Mouse (Mus musculus): ENCODE data around the gene Myo18a. TPM values are rescaled to one million over a fixed set of nuclear protein-coding genes. Genes with fewer than 3 reads are reported as not detected.

The Myo18a gene
- polyA plus RNA-seq, 1 experiment from 2014 or later: 29.7 TPM

DNA sequence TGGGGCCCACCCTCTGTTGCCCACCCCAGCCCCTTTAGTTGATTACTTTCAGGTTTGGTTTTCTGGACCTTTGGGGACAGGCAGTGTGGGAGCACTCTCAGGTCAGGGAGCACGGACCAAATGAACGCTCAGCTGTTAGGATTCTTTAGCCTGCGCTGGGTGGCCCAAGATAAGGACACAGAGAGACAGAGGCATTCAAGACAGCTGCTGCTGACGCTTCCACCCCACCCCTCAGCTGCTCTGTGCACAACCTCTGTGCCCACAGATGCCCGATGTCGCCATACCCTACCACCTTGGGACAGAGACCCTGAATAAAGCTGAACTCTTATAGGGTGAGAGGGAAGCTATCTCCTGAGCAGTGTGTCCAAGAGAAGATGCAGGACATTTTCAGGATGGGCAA is 47.0 kb downstream of the Myo18a start:
- no peak overlapping the region for H3K27ac ChIP-seq
- no peak for DNase-seq (ENCODE audit: low spot score)
- no peak overlapping the region for H3K4me3 ChIP-seq
- WGBS: 89% methylated on average over 6 of the region's 6 CpGs
- H3K4me1 ChIP-seq (replicated peaks): peaks cover 45% of the 10 kb centered on the region
- no peaks in the 10 kb centered on the region for H3K27me3 ChIP-seq (ENCODE audit: insufficient read depth, poor library complexity, severe bottlenecking)
- peaks cover 18% of the 10 kb centered on the region for H3K36me3 ChIP-seq
- no peaks in the 10 kb centered on the region for H3K9me3 ChIP-seq

DNA sequence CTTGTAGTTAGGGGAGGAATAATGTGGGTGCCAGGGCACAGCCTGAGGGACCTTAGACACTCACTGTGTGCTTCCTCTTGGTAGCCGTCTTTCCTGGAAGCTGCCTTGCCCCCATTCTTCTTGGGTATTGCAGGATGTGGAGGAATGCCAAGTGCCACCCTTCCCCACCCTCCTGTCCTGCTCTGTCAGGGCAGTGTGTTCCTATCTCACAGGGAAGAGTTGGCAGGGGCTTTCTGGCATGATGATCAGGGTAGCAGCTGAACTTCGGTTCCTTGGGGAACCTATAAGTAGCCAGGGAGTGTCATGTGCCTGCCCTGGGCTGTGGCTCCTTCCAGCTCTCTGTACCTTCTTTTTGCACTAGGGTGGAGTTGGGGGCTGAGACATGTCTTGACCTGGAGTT is 50.9 kb downstream of the Myo18a start:
- no peaks in the 10 kb centered on the region for H3K9me3 ChIP-seq
- H3K4me3 ChIP-seq: no peak overlapping the region
- no peaks in the 10 kb centered on the region for H3K27me3 ChIP-seq (ENCODE audit: insufficient read depth, poor library complexity, severe bottlenecking)
- H3K4me1 ChIP-seq (replicated peaks): peaks cover 23% of the 10 kb centered on the region
- 85% methylated on average over 2 of the region's 2 CpGs for WGBS
- H3K36me3 ChIP-seq: peaks cover 33% of the 10 kb centered on the region
- DNase-seq (ENCODE audit: low spot score): no peak
- no peak overlapping the region for H3K27ac ChIP-seq

DNA sequence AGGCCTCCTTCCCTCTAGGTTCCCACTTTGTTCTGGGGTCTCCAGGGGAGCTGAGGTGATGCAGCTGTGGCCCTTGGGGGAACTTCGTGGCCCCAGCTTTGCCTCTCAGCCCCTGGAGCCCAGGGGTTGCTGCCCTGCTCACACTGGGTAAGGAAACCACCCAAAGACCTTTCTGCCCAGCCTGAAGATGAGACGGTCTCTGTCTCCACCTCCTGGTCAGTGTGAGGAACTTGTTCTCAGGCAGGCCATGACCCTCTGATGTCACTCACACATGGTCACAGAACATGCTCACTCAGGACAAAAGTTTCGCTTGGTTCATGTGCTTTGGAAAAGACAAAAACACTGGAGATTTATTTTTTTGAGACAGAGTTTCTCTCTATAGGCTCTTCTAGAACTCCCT is 53.0 kb downstream of the Myo18a start:
- no peak overlapping the region for H3K27ac ChIP-seq
- H3K9me3 ChIP-seq: no peaks in the 10 kb centered on the region
- peak; percentile 72 for DNase-seq (ENCODE audit: low spot score)
- 27% methylated on average over 3 of the region's 3 CpGs for WGBS
- H3K27me3 ChIP-seq (ENCODE audit: insufficient read depth, poor library complexity, severe bottlenecking): no peaks in the 10 kb centered on the region
- H3K36me3 ChIP-seq: peaks cover 49% of the 10 kb centered on the region
- H3K4me3 ChIP-seq: no peak overlapping the region
- H3K4me1 ChIP-seq (replicated peaks): peaks cover 11% of the 10 kb centered on the region; the same call in 1 of the 2 replicates

DNA sequence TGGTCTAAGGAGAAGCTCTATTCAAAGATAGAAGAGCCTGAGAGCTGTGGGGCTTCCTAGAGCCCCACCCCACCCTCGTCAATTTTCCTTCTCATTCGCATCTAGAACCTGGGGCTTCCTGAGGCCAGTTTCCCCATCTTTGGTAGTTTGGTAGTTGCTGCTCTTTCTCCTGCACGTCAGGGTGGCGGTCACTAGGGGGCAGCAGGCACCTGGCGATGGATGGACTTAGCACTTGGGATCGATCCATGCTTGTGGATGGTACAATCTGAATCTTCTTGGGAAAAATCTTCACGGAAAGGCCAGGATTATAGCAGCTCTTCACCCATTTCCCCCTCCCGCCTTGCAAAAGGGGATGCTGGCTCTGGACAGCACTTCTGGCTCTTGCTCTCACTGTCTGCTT is 58.6 kb downstream of the Myo18a start:
- Histone ChIP-seq H3K9me3 (no peaks in the 10 kb centered on the region), H3K27ac (no peak overlapping the region), H3K4me1 (replicated peaks) (peaks cover 36% of the 10 kb centered on the region), H3K36me3 (peaks cover 65% of the 10 kb centered on the region), H3K27me3 (ENCODE audit: insufficient read depth, poor library complexity, severe bottlenecking) (peaks cover 38% of the 10 kb centered on the region), H3K4me3 (no peak overlapping the region)
- peak; percentile 68 for DNase-seq (ENCODE audit: low spot score)
- WGBS: 16% methylated on average over 8 of the region's 8 CpGs

DNA sequence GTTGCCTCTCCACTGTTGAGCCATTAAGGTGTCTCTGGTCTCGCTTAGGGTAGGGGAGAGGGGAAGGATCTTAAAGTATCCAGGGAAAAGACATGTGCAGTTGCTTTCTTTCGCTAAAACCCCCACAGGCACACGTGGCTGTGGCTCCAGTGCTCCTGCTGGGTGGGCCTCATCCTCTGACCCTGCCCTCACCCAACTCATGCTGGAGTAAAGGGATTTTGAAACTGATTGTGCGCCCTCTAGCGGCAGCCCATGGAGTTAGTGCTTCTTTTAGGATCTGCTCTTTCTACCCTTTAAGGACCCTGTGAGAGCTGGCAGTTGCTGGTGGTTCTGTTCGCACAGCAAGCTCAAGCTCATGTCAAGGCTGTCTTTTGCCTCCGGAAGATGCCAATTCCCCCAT is 59.7 kb downstream of the Myo18a start:
- H3K36me3 ChIP-seq: peaks cover 67% of the 10 kb centered on the region
- 13% methylated on average over 7 of the region's 7 CpGs for whole genome bisulfite sequencing
- H3K4me1 ChIP-seq (replicated peaks): peaks cover 42% of the 10 kb centered on the region
- peaks cover 45% of the 10 kb centered on the region for H3K27me3 ChIP-seq (ENCODE audit: insufficient read depth, poor library complexity, severe bottlenecking)
- H3K9me3 ChIP-seq: no peaks in the 10 kb centered on the region
- no peak overlapping the region for H3K27ac ChIP-seq
- H3K4me3 ChIP-seq: no peak overlapping the region
- peak; percentile 79 for DNase-seq (ENCODE audit: low spot score)

DNA sequence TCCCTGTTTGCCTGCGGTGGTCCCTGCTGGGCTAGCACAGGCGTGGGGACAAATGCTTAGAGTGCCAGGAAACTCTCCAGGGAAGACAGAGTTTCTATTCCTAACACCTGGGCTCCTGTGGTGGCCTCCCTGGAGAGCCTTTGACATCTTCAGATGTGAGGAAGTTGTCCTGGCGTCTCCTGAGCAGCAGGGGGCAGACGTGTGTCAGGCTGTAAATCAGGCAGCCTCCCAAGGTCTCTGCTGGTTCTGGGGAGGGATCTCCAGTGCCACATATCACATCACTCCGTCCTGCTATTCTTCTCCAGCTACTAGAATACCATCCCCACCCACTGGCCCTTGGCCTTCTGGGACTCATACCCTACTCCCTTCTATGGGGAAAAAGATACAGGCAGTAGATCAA is 62.8 kb downstream of the Myo18a start:
- no peaks in the 10 kb centered on the region for H3K9me3 ChIP-seq
- H3K27ac ChIP-seq: no peak overlapping the region
- H3K4me1 ChIP-seq (replicated peaks): peaks cover 65% of the 10 kb centered on the region
- no peak overlapping the region for H3K4me3 ChIP-seq
- 2% methylated on average over 5 of the region's 5 CpGs for WGBS
- H3K36me3 ChIP-seq: peaks cover 66% of the 10 kb centered on the region
- peaks cover 62% of the 10 kb centered on the region for H3K27me3 ChIP-seq (ENCODE audit: insufficient read depth, poor library complexity, severe bottlenecking)
- DNase-seq (ENCODE audit: low spot score): peak; percentile 67

DNA sequence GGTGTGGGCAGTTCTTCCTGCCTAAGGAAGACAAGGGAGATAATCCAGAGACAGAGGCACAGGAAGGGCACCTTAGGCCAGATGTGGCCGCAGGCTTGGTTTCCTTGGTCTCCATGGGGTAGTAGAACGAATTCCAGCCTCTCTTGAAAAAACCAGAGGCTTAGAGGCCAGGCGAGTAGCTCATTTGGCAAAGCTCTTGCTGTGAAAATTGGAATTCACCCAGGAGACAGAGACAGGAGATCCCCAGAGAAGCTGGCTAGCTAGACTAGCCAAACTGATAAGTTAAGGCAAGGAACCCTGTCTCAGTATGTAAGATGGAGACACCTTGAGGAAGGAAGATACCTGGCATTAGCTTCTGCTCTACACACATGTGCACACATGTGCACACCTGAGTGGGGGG is 63.3 kb downstream of the Myo18a start:
- Histone ChIP-seq H3K27me3 (ENCODE audit: insufficient read depth, poor library complexity, severe bottlenecking) (peaks cover 62% of the 10 kb centered on the region), H3K36me3 (peaks cover 65% of the 10 kb centered on the region), H3K27ac (no peak overlapping the region; the same call in 1 of the 2 replicates), H3K4me1 (replicated peaks) (peaks cover 68% of the 10 kb centered on the region), H3K9me3 (no peaks in the 10 kb centered on the region), H3K4me3 (no peak overlapping the region)
- WGBS: 56% methylated on average over 3 of the region's 3 CpGs
- DNase-seq (ENCODE audit: low spot score): no peak

DNA sequence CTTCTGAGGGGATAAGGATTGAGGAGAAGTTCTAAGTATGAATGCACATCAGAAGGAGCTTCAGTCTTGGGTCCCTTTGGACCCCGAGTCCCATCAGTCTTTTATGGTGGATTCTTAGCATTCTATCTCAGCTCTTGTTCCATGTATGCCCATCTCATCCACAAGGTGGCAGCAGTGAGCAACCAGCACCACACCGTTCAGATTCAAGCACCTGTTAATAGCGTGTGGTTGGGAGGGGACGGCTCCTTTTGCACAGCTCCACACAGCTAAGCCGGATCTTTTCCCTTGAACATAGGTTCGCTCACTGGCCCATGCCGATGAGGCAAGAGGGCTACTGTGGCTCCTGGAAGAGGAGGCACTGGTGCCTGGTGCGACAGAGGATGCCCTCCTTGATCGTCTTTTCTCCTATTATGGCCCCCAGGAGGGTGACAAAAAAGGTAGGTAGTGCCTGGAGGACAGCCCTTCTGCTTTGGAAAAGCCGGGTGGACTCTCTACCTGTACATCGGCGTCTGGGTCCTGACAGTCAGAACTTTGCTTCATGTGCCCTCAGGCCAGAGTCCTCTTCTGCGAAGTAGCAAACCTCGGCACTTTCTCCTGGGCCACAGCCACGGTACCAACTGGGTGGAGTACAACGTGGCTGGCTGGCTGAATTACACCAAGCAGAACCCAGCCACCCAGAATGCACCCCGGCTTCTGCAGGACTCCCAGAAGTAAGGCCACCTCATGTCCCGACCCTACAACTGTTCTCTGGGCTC is 64.4 kb downstream of the Myo18a start:
- H3K4me1 ChIP-seq (replicated peaks): peaks cover 60% of the 10 kb centered on the region
- peaks cover 67% of the 10 kb centered on the region for H3K36me3 ChIP-seq
- WGBS: 54% methylated on average over 18 of the region's 18 CpGs
- peaks cover 56% of the 10 kb centered on the region for H3K27me3 ChIP-seq (ENCODE audit: insufficient read depth, poor library complexity, severe bottlenecking)
- no peak overlapping the region for H3K27ac ChIP-seq
- DNase-seq (ENCODE audit: low spot score): peak; percentile 80
- H3K4me3 ChIP-seq: no peak overlapping the region
- no peaks in the 10 kb centered on the region for H3K9me3 ChIP-seq

DNA sequence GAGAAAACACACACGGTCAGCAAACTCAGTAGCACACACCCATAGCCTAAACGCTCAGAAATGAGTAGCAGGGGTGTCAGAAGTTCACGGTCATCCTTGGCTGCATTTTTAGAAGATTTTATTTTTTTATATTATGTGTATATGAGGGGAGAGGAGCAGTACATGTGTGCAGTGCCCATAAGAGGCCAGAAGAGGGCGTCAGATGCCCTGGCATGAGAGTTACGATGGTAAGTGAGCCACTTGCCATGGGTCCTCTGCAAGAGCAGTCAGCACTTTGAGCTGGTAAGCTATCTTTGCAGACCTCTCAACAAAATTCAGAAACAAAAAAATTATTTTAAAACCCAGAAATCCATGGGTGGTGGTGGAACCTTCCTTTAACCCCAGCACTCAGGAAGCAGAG is 65.1 kb downstream of the Myo18a start:
- H3K4me1 ChIP-seq (replicated peaks): peaks cover 53% of the 10 kb centered on the region
- H3K27me3 ChIP-seq (ENCODE audit: insufficient read depth, poor library complexity, severe bottlenecking): peaks cover 58% of the 10 kb centered on the region
- no peak overlapping the region for H3K27ac ChIP-seq
- DNase-seq (ENCODE audit: low spot score): no peak
- H3K36me3 ChIP-seq: peaks cover 73% of the 10 kb centered on the region
- H3K9me3 ChIP-seq: no peaks in the 10 kb centered on the region
- no peak overlapping the region for H3K4me3 ChIP-seq
- 87% methylated on average over 5 of the region's 5 CpGs for WGBS

DNA sequence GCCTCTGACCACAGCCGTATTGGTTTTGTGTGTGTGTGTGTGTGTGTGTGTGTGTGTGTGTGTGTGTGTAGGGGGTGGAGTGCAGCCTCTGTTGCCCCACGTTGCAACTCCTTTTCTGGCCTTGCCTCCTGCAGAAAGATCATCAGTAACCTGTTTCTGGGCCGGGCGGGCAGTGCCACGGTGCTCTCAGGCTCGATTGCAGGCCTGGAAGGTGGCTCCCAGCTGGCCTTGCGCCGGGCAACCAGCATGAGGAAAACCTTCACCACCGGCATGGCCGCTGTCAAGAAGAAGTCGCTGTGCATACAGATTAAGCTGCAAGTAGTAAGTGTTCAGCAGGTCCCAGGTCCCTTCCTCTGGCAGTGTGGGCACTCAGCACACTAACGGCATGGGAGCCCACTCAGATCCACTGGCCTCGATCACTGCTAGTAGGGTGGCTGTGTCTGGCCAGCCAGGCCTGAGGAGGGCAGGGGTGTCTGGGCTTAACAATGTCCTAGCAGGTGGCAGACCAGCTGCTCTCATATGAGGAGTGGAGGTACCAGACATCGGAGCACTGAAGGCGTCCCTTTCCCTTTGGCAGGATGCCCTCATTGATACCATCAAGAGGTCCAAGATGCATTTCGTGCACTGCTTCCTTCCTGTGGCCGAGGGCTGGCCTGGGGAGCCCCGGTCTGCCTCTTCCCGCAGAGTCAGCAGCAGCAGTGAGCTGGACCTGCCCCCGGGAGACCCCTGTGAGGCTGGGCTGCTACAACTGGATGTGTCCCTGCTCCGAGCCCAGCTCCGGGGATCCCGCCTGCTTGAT is 66.2 kb downstream of the Myo18a start:
- DNase-seq (ENCODE audit: low spot score): no peak
- Histone ChIP-seq H3K27ac (no peak overlapping the region; the same call in 1 of the 2 replicates), H3K36me3 (peaks cover 73% of the 10 kb centered on the region), H3K4me3 (no peak overlapping the region), H3K4me1 (replicated peaks) (peaks cover 51% of the 10 kb centered on the region), H3K27me3 (ENCODE audit: insufficient read depth, poor library complexity, severe bottlenecking) (peaks cover 49% of the 10 kb centered on the region), H3K9me3 (no peaks in the 10 kb centered on the region)
- WGBS: 82% methylated on average over 23 of the region's 23 CpGs

DNA sequence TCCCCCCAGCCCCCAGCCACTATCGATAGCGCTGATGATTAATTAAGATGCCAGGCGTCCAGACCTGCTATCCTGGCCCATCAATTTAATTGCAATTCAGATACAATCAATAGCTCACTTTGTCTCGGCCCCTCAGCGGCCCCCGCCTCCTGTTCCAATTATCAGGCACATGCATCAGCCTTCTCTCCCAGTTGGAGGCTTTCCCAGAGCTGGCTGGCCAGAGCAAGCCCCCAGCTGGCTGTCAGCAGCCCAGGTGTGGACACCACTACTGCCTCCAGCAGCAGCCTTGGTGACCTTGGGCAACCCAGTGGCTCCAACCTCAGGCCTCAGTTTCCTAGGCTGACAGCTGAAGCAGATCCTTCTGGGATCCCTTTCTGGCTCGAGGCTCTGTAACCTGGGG is 67.8 kb downstream of the Myo18a start:
- Histone ChIP-seq H3K4me3 (no peak overlapping the region), H3K27ac (0 out of 2 replicates have a peak overlapping the region, but pooled peaks have one; percentile 8), H3K4me1 (replicated peaks) (peaks cover 43% of the 10 kb centered on the region), H3K9me3 (peaks cover 4% of the 10 kb centered on the region; the same call in 1 of the 2 replicates), H3K36me3 (peaks cover 77% of the 10 kb centered on the region), H3K27me3 (ENCODE audit: insufficient read depth, poor library complexity, severe bottlenecking) (peaks cover 34% of the 10 kb centered on the region)
- WGBS: 58% methylated on average over 7 of the region's 7 CpGs
- no peak for DNase-seq (ENCODE audit: low spot score)

DNA sequence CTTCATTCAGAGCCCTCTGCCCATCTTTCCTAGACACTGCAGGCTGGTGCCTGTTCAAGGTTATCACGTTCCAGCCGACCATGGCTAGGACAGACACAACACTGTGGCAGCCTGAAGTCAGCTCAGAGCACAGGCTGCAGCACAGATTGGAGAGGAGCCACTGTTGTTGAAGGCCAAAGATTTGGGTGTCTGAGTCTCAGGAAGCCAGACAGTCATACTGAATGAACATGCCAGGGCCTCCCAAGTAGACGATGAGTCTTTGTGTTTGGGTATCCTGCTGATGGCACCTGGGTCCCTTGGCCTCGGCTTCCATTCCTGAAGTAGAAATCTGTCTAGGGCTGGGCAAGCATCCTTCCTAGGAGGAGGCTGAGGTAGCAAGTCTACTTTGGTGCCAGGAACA is 69.5 kb downstream of the Myo18a start:
- DNase-seq (ENCODE audit: low spot score): no peak
- peaks cover 26% of the 10 kb centered on the region for H3K27me3 ChIP-seq (ENCODE audit: insufficient read depth, poor library complexity, severe bottlenecking)
- WGBS: 89% methylated on average over 4 of the region's 4 CpGs

DNA sequence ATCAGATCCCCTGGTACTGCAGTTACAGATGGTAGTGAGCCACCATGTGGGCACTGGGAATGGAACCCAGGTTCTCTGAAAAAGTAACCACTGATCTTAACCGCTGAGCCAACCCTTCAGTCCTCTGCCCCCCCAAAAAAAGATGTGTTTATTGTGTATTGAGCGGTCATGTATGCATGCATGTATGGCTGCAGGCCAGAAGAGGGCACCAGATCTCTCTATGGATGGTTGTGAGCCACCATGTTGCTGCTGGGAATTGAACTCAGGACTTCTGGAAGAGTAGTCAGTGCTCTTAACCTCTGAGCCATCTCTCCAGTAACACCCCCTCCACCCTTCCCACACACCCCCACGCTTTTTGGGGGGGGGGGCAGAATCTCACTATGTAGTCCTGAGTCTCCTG is 72.1 kb downstream of the Myo18a start:
- H3K27me3 ChIP-seq (ENCODE audit: insufficient read depth, poor library complexity, severe bottlenecking): 0 out of 2 replicates have a peak, but pooled peaks cover 12% of the 10 kb centered on the region
- no peak for DNase-seq (ENCODE audit: low spot score)
- no peak overlapping the region for H3K4me3 ChIP-seq
- peaks cover 30% of the 10 kb centered on the region for H3K4me1 ChIP-seq (replicated peaks)
- WGBS: 85% methylated on average over 3 of the region's 3 CpGs
- peaks cover 83% of the 10 kb centered on the region for H3K36me3 ChIP-seq
- 0 out of 2 replicates have a peak overlapping the region, but pooled peaks have one; percentile 23 for H3K27ac ChIP-seq
- H3K9me3 ChIP-seq: peaks cover 4% of the 10 kb centered on the region; the same call in 1 of the 2 replicates

More for the DNA sequence above, 69.5 kb downstream of the Myo18a start:
- H3K36me3 ChIP-seq: peaks cover 91% of the 10 kb centered on the region
- H3K4me3 ChIP-seq: no peak overlapping the region
- H3K4me1 ChIP-seq (replicated peaks): peaks cover 39% of the 10 kb centered on the region
- peaks cover 4% of the 10 kb centered on the region; the same call in 1 of the 2 replicates for H3K9me3 ChIP-seq
- no peak overlapping the region for H3K27ac ChIP-seq

Data from hindbrain, embryonic 10.5 days (tissue).